Mouse (Mus musculus) cerebellum, adult 9-10 months (tissue): ENCODE results near the gene Senp3.
A peak's percentile ranks its signal among the peaks of the same experiment; 100 is the strongest.

Experiments
- DNase-seq: peaks from one replicate; pipeline ENCODE4 v3.0.0; 2022

Gene Senp3

DNA sequence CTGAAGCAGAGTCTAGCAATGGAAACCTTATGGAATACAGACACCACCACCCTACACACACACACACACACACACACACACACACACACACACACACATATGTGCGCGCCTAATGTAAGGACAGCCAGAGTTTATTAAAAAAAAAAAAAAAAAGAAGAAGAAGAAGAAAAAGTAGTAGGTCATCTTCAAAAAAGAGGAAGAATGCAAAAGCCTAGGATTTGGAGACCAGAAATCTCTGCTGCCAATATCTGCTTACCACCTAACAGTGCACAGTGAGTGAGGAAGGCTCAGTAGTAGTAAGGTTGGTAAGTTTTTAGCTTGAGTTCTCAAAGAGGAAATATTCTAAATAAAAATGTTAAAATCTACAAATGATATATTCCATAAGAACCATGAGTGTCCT is 2.7 kb downstream of the Senp3 start:
- no peak for DNase-seq

DNA sequence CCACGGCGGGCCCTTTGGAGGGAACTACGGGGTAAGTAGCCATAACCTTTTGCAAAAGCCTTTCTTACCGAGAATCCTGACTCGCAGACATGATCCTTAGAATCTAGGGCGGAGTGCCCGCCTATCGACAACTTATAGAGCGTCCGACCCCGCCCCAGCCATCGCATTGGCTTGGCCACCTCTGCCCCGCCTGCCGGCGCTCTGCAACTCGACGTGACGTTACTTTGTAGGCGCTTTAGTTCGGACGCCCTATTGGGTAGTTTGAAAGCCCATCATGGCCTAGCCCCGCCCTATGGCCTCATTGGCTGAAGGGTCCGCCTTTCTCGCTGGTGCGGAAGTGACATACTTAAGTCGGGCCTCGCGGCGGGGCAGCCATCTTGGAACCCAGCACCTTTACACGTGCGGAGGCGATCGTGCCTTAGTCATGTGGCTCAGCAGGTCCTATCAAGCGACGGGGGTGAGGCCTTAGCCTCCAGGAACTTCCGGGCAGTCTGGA is 9.6 kb downstream of the Senp3 start, which contains the start of gene Eif4a1:
Gene Eif4a1 (minus strand): TSS at position 213 of the 496 bp plus-strand sequence.
- DNase-seq = peak; percentile 100

DNA sequence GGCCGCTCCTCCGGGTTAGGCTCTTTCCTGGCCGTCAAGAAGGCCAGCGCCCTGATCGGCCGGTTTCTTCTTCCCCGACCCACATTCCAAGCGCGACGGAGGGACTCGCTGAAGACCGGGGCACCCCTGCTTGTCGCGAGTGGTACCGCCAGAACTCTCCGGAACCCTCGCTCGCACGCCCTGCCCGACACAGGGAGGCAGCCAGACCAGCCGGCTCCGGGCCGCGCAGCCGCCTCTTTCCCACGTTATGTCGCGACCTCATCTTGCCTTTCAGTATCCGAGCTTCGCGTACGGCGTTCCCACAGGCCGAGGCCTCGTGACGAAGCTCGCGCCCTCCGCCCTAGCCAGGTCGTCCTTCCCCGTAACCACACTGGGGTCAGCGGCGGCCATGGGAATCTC is 10.2 kb downstream of the Senp3 start:
- no peak for DNase-seq

DNA sequence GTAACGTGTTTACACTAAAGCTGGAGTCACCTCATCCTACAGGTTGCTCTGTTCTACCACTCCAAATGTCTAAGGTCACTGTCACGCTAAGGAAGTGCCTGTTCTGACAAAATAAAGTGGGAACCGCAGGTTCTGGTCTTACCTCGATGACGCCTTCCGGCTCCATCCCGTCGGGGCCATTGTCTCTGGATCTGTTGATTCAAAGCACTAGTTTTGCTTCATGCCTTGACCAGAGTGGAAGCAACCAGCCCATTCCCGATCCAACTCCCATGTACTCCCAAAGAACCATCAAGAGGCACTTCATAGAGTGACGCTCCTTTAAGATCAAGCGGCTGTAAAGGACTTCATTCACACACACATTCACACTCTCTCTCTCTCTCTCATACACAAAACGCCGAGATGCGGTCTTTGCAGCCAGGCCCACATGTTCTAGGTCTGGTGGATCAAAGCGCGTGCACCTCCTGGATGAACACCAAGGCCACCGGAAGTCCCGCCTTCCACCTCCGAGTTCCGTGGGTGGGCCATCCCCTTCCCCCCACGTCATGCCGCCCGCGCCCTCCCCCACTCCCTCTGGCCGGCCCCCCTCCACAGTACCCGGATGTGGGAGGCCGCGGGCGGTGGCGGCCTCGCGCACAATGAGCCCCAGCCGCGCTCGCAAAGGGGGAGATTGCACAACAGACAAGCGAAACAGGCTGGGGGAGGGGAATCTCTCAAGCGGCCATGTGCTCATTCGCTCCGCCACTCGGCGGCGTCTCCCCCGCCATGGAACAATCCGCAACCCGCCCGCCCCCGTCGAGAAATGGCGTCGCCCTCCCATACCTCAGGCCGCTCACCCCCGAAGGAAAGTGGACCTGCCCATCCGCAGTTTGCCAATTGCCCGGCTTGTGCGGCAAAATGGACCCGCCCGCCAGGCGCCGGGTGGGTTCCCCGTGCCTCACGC is 10.8 kb downstream of the Senp3 start:
- DNase-seq = peak; percentile 96

DNA sequence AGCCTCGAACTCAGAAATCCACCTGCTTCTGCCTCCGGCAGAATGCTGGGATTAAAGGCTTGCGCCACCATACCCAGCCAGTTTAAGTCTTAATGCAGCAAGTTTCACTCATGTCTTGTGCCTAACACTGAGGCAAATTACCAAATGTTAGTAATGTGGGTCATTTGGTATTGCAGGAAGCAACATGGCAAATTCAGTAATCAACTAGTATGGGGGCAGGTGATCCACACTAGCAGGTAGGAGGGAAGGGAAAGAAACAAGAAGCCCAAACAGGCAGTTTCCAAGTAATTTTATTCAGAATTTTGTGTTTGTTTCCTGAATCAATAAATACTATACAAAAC is 15.2 kb downstream of the Senp3 start:
- peak; percentile 19 for DNase-seq

DNA sequence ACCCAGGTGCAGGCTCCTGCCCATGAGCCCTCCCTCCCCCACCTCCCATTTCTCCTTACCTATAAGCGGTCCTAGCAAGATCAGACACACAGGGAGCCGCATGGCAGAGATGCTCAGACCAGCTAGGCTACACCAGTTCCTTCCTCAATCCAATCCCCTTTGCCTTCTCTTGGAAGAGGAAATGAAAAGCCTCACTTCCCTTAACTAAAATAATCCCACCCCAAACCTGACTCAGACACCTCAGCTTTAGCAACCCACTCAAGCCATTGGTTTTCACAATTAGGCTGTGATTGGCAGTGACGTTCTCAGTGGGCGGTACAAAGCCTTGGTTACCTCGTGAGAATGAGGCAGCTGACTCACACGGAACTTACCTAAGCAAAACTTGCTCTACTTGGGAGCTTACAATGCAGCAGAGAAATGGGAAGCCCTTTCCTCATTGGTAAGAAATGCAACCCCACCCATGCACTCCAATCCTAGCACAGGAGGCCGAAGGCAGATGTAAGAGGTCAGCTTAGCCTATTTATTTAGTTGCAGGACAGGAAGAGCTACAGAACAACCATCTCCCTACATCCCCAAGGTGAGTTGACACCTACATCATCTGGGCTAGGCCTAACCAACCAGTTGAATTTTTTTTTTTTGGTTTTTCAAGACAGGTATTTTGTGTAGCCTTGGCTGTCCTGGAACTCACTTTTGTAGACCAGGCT is 15.8 kb downstream of the Senp3 start, which contains the start of gene Cd68:
Gene Cd68 (minus strand): TSS at position 193 of the 704 bp plus-strand sequence.
- DNase-seq = peak; percentile 37

DNA sequence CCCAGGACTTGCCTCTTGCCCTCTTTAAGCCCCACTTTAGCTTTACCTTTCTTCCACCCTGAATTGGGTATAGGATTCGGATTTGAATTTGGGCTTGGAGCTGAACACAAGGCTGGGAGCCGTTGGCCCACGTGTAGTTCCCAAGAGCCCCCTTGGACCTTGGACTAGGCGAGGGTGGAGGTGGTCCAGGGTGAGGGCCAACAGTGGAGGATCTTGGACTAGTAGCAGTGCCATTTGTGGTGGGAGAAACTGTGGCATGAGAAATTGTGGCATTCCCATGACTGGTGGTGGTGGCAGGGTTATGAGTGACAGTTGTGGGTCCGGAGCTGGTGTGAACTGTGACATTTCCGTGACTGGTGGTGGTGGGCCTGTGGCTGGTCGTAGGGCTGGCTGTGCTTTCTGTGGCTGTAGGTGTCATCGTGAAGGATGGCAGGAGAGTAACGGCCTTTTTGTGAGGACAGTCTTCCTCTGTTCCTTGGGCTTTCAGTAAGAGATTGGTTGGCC is 16.4 kb downstream of the Senp3 start:
- DNase-seq = peak; percentile 34

DNA sequence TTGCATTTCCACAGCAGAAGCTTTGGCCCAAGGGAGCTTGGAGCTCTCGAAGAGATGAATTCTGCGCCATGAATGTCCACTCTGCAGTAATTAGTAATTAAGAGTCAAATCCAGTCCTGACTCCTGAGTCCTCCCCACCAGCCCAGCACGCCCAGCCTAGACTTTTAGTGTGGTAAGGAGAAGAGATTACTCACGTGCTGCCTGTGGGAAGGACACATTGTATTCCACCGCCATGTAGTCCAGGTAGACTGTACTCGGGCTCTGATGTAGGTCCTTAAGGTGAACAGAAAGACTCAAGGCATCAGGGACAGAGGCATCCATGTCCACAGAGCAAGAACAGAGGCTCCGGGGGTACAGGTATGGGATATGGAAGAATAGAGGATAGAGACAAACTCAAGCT is 17.0 kb downstream of the Senp3 start:
- DNase-seq = peak; percentile 47

DNA sequence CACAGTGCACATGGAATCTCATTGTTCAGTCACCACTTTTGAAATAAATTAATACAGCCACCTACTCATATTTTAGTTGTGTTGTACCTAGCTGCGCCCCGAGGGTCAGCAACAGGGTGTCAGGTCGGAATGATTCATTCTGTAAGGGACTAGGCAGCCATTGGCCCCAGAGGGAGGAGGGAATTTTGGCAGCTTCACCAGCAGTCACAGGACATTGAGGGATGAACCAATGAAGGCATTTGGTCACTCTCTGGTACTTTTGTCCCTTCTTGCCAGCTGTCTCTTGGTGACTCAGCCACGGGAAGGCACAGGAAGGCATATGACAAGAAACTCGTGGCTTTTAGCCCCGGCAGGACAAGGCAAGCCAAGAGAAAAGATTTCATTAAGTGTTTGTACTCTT is 18.1 kb downstream of the Senp3 start:
- peak; percentile 65 for DNase-seq

DNA sequence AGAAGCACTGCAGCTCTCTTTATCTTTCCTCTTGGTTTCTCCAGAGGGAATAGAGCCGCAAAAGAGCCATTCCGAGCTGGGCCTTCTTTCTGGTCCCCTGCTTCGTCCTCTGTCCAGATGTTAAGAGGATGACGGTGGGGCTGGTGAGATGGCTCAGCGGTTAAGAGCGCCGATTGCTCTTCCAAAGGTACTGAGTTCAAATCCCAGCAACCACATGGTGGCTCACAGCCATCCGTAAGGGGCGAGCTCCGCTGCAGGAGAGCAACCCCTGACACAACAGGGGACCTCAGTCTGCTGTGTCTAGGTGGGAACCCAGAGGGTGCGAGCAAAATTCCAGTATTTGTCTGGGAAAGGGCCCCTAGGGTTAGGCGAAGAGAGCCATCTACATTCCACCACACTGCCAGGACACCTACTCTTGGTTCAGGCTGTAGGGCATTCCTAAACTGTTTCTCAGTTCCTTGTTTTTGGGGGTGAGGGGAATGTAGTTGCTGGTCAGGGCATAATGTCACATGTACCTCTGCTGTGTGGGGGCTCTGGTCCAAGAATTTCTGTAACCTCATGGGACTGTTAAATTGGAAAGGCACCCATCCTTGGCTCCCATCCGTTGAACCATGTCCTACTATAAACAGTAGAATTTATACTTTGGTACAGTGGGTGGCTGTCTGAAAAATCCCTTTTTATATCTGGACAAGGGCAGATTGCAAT is 18.8 kb downstream of the Senp3 start:
- DNase-seq = no peak

DNA sequence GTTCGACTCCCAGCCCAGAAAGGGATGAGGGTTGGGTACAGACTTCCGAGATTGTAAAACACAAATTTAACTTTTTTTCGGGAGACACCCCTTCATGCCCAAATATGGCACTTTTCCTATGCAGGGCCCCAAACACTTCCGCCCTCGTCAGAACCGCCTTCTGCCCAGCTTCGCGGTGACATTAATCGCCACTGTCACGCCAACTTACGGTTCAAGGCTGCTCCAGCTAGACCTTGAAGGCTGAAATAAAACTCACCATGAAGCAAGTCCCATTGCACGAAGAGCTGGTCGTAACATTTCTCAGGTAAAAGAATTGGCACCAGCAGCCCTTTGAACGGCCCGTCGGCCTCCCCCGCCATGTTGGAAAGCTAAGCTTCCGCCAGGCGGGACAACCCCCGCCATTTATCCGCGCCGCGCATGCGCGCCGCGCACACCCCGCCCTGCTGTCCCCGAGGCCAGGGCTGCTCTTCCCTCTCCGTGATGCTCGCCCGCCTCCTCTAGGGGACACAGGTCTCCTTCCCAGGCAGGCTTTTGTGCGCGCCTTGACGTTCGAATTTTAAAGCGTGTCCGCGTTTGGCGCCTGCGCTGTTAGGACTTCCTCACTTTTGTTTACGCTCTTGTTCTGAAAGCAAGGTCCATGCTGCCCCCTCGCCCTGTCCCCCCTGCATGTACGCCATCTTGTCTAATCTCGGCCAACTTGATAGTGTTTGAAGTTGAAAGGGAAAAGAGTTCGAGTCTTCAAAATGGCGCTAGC is 19.5 kb downstream of the Senp3 start, which contains the start of gene Mpdu1:
Gene Mpdu1 (minus strand): TSS at position 430 of the 754 bp plus-strand sequence.
- DNase-seq = peak; percentile 96

DNA sequence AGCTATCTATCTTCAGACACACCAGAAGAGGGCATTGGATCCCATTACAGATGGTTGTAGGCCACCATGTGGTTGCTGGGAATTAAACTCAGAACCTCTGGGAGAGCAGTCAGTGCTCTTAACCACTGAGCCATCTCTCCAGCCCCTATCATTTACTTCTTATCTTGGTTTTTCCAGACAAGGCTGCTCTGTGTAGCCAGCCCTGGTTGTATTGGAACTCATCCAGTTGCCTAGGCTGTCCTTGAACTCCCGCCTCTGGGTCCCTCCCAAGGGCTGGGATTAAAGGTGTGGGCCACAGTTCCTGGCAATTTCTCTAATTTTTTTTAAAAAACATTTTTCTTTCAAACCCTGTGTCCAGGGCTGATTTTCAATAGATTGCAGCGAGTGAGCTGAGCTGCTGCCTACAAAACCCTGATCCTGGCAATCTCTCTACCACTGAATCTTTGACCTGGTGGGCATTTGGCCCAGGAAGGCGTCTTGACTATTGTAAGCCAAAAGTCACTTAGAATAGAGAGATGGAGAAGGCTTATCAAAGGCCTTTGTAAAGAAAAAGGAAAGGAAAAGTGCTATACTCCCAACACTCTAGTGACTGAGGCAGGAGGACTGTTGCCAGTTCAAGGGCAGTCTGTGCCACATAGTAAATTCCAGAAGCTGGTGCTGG is 20.5 kb downstream of the Senp3 start:
- DNase-seq = peak; percentile 67

DNA sequence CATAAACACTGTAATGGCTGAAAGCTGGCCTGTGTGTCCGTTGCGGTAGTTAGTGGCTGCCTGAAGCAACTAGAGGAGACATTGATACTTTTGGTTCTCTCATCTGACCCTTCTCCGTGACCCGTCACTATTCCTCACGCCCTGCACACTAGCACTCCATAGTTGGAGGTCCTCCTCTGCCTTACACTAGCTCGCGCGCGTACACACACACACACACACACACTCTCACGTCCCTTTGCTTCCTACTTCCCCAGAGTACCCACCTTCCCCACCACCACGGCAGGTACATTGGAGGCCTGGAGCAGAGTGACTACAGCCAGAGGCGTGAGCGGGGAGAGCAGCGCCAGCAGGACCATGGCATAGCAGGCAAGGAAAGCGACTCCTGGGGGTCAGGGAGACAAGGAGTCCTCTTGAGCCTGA is 24.4 kb downstream of the Senp3 start:
- DNase-seq = no peak

DNA sequence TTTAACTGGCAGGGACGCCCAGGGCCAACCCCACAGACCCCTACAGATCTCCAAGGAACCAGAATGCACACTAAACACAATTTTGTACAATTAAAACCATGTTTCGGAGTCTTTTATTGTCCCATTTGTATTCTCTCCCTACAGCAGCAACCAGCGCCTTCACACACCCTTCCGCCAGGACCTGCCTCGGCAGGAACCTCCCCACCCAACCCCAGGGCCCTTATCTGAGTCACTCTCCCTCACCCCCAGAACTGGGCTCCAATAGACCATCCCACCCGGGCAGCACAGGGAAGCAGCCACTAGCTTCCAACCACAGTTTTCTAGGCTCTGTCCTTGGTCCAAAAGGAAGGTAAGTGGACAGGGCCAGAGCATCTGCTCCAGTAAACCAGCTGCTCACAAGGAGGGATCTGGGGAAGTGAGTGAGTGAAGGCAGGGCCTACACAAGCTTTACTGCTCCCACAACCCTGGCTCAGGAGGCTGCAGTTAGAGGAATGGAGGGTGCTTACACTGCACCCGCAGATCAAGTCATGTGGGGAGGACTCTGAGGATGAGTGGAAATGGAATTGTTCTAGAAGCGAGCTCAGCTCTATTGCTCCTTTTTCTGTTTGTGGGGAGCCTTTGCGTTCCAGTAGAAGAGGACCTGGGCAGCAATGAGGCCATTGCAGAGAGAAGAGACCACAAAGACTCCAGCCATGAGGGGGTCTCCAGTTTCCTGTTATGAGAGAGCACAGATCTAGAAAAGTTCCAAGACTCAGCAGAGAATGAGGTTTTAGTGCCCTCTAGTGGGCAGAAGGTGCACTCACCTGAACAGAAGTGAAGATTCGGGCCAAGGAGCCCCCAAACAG is 25.0 kb downstream of the Senp3 start:
- DNase-seq = peak; percentile 71

DNA sequence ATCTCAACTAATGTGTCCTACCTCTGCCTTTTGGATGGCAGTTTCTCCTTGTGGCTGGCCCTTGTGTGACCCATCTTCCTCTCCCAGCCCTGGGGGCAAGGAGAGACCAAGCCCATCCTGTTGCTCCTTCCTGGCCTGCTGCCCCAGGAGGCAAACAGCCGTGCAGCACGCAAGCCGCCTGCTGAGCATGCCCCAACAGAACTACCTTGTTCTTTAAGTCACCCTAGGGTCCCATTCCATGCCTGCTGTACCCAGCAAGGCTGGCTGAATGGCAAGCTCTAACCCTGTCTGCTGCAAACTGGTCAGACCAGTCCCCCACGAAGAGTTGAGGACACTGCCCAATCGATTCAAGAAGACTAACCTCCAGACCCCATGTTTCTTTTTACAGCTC is 25.8 kb downstream of the Senp3 start:
- peak; percentile 28 for DNase-seq

DNA sequence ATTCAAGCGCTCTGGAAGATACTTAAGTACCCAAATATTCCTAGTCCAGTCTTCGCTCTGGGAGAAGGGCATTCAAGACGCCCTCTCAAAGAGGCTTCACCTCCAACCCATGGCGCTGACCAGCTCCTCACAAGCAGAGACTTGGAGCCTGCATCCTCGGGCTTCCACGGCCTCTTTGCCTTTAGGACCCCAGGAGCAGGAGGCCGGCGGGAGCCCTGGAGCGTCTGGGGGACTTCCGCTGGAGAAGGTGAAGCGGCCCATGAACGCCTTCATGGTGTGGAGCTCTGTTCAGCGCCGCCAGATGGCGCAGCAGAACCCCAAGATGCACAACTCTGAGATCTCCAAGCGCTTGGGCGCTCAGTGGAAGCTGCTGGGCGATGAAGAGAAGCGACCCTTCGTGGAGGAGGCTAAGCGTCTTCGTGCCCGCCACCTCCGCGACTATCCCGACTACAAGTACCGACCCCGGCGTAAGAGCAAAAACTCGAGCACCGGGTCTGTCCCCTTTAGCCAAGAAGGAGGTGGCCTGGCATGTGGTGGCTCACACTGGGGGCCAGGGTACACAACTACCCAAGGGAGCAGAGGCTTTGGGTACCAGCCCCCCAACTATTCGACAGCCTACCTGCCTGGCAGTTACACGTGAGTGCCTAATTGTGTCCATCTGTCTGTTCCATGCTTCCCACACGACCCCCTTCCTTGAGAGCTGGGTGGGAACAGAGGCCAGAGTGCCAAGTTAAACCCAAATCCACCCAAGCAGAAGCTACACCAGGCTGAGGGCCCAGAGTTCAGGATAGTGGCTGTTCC is 26.4 kb downstream of the Senp3 start, which contains the start of gene Sox15:
Gene Sox15 (plus strand): TSS at position 51 of the 801 bp plus-strand sequence.
- peak; percentile 74 for DNase-seq

DNA sequence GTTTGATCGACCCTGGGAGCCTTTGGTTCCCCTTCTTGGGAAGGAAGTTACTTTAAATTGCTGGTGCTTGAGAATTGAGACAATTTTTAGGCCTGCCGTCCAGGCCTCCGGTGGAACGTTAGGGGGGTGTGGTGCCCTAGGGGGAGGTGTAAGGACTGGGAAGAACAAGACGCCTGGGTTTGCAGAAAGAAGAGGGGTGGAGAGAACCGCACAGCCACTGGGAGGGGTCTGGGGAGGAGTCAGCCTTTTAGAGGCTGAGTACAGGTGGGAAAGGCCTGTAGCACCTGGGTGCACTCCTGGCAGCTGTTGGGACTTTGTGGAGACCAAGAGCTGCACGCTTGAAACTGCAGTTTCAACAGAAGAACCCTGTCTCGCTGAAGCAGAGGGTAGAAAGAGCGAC is 27.1 kb downstream of the Senp3 start:
- no peak for DNase-seq

DNA sequence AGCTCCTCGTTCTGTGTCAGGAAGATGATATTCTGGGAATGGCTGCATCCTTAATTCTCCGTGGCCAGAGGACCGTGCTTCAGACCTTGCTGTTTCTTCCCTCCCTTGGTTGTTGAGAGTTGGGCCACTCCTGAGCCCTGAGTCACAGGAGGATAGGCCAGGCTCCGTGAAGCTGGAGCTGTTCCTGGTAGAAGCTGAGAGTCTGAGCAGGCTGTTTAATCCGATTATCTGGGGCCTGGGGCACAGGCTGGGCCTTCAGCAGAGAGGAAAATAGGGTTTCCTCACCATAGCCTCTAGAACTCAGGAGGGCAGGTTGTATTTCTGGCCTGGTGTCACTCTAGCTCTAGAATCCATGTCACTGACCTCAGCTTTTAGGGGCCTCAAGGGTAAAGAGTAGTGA is 28.5 kb downstream of the Senp3 start:
- DNase-seq = no peak

DNA sequence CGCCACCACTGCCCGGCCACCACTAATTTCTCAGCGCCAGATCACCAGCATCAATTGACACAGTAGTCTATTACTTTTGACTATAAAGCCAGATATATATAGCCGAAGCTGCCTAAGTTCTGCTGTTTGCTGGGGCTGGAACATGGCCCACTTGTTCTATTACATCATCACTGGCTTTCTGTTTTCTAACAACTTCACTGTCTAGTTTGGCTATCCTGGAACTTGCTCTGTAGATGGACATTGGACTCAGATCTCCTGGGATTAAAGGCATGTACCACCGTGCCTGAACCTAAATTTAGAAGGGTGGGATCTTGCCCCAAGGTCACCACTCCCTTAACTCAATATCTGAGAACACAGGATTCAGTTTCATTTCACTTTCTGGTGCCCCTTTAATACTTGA is 36.0 kb downstream of the Senp3 start:
- no peak for DNase-seq

DNA sequence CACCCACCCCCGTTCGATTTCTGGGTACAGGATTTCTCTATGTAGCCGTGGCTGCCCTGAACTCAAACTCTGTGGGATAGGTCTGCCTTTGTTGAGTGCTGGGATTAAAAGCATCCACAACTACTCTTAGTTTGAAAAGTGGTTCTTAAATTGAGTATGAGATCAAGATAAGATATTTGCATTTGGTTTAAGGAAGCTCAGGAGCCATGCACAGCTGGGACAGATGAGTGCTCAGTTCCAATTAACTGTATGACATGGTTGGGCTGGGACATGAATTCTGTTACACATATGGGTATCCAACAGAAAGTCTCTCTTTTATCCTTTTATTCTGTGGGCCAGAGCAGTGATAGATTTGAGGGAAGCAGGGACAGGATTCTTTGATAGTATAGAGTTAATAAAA is 46.4 kb downstream of the Senp3 start:
- peak; percentile 16 for DNase-seq
